Mouse (Mus musculus) heart, adult 8-10 months (tissue): ENCODE measurements around the gene Vmn1r224. TPM values are rescaled to one million over a fixed set of nuclear protein-coding genes. Genes with fewer than 3 reads are reported as not detected.

Experiments
- DNase-seq: peaks from one replicate; pipeline ENCODE4 v3.0.0; 2022; ENCODE audit warnings: low spot score
- total RNA-seq, 4 experiments: library from RNA; stranded (reverse); gene quantifications; 2 replicates each; pipeline ENCODE4 v1.2.4; 2022

Gene Vmn1r224
- not detected for total RNA-seq

GRCm38 (mm10) chr17:20413846-20414245 is at the start of gene Vmn1r224:
Gene Vmn1r224, plus strand, starts transcription at chr17:20414146.
- DNase-seq, result no peak

GRCm38 (mm10) chr17:20399105-20399504 is 14.8 kb upstream of the Vmn1r224 start:
- no peak for DNase-seq

GRCm38 (mm10) chr17:20439263-20439662 is 25.3 kb downstream of the Vmn1r224 start:
- no peak for DNase-seq

DNA sequence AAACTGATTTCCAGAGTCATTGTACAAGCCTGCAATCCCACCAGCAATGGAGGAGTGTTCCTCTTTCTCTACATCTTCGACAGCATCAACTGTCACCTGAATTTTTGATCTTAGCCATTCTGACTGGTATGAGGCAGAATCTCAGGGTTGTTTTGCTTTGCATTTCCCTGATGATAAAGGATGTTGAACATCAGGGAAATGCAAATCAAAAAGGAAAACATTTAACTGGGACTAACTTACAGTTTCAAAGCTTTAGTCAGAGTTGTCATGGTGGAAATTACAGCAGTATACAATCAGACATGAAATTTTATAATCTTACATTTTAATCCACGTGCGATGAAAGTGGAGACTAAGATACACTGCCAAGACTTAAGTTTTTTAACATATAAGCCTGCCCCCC is 59.4 kb downstream of the Vmn1r224 start:
- no peak for DNase-seq

Other genes starting within 250 kb of the Vmn1r224 start
- gene Fpr-rs6, start 231.0 kb upstream of the Vmn1r224 start, total RNA-seq, result not detected
- gene Vmn2r105, start 179.1 kb upstream of the Vmn1r224 start, total RNA-seq, result not detected
- gene Vmn2r106, start 128.6 kb upstream of the Vmn1r224 start, total RNA-seq, result not detected
- not detected for gene Vmn2r107, start 68.9 kb upstream of the Vmn1r224 start, total RNA-seq
- gene Vmn2r108, start 67.2 kb downstream of the Vmn1r224 start, total RNA-seq, result under 1 TPM in 1 of 4 experiments, not detected in 3; 0.03 TPM
- not detected for gene Vmn1r225, start 84.0 kb downstream of the Vmn1r224 start, total RNA-seq
- not detected for gene Vmn2r109, start 150.6 kb downstream of the Vmn1r224 start, total RNA-seq
- gene Vmn2r110, start 182.3 kb downstream of the Vmn1r224 start, total RNA-seq, result not detected
- not detected for gene Fpr-rs3, start 210.7 kb downstream of the Vmn1r224 start, total RNA-seq